Mouse (Mus musculus) cerebellum, adult 2 months (tissue): ENCODE measurements around the gene Abhd4.

ENCODE experiments used
- CTCF ChIP-seq: fragments of 200-500 bp; IDR thresholded peaks from 2 replicates; pipeline ENCODE4 v1.5.1; 2011; ENCODE audit warnings: low read depth, mild to moderate bottlenecking, control low read depth, low read length, moderate library complexity, borderline replicate concordance; ENCODE audit not compliant: insufficient read depth
- POLR2A ChIP-seq: fragments of 200-500 bp; IDR thresholded peaks from 2 replicates; pipeline ENCODE4 v1.6.1; 2011; ENCODE audit warnings: low read length, control low read depth, borderline replicate concordance; ENCODE audit not compliant: insufficient read depth

DNA sequence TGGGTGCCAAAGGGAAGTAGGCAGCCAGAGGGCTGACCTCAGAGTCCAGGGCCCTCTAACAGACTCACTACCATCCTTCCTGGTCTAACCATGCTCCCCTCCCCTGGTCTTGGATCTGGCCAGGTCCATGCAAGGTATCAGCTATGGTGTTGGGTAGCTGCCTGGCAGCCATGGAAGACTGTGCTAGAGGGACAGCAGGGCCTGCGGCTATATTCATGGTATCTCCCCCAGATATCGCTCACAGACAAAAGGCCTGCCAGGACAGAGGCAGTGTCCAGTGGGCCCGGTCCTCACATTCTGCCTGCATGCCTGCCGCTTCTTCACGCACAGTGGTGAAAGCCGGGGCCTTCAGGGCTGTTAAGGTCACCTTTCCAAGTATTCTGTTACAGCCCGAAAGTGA is 10.2 kb downstream of the Abhd4 start:
- no peak for TF ChIP-seq CTCF
- no peak for TF ChIP-seq POLR2A
